18 mouse cellular contexts compared by ENCODE assay signal in the genomic region with DNA sequence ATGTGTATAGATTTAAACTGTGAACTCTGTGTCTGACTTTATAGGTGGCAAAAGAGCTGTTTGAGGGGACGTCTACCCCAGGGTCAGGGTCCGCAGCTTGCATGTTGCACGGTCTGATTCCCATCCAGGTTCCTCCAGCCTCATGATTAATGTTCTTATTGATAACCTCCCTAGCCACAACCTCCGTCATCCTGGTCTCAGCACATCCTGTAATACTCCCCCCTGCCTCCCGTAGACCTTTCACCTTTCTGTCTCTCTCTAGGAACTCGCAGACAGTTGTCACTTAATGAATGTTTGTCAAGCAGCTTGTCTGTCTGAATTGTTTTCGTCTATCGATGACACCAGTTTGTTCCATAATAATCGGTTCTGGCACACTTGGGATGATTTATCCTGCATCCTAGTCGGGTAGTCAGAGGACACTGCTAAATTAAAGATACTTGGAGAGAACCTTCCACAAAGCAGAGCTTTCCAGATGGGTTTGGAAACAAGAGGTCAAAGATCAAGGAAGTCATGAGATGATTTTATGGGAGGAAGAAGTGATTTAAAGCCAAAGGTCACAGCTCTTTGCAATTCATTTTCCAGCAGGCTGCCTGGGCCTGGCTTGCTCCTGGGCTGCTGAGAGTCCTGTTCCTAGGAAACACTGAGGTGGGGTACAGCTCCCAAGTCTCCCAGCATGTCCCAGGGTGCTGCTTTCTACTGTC.
DNase-seq lines count a peak whose midpoint lies in the region; ATAC-seq lines count a peak whose summit lies in the region.
"Had no signal": no experiment of that assay in that cellular context is flagged by ENCODE, and none has a peak within 500 bp of the region (broad histone marks: within the 10 kb centered on the region; RNA-seq: fewer than 3 reads in every experiment).

No protein-coding gene starts in this region.

- WGBS in kidney, embryonic 14.5 days: 7% methylated on average over 10 of the region's 10 CpGs
- WGBS in limb, embryonic 10.5 days: 2% methylated on average over 10 of the region's 10 CpGs
- 88% methylated on average over 10 of the region's 10 CpGs for WGBS in forebrain, embryonic 15.5 days

- peak; percentile 5 for DNase-seq in kidney, adult 18-20 months
- DNase-seq in kidney, postnatal 4 days: no peak
- DNase-seq in embryo, embryonic 9.5 days (ENCODE audit: extremely low spot score): peak; percentile 54
- DNase-seq in limb, embryonic 10.5 days (ENCODE audit: low spot score): peak; percentile 33
- no peak for DNase-seq in layer of hippocampus, adult 8-10 months (ENCODE audit: low spot score in 2 of 2)
- DNase-seq in urinary bladder, postnatal 4 days (ENCODE audit: low spot score in 2 of 2): no peak
- DNase-seq: adrenal gland, postnatal 36 days; cerebellum, adult 9-11 months; lung, adult 18-20 months; lung, postnatal 36 days; right cerebral cortex, postnatal 4 days had no signal

- no peak overlapping the region for H3K9ac ChIP-seq in kidney, embryonic 14.5 days (ENCODE audit: low read depth, low read length)
- no peak overlapping the region for H3K9ac ChIP-seq in forebrain, embryonic 15.5 days (replicated peaks)
- H3K9ac ChIP-seq: heart, embryonic 15.5 days; limb, embryonic 15.5 days had no signal

- H3K4me3 ChIP-seq in kidney, embryonic 14.5 days (ENCODE audit: low read length): no peak overlapping the region
- no peak overlapping the region for H3K4me3 ChIP-seq in limb, embryonic 10.5 days
- no peak overlapping the region for H3K4me3 ChIP-seq in forebrain, embryonic 15.5 days
- H3K4me3 ChIP-seq: erythroblast, embryonic 14.5 days; heart, embryonic 15.5 days; limb, embryonic 15.5 days; midbrain, embryonic 10.5 days had no signal

- H3K4me1 ChIP-seq in kidney, embryonic 14.5 days (ENCODE audit: control insufficient read depth, insufficient read depth, low read length): peaks cover 19% of the 10 kb centered on the region
- H3K4me1 ChIP-seq in limb, embryonic 10.5 days: peaks cover 34% of the 10 kb centered on the region
- H3K4me1 ChIP-seq in forebrain, embryonic 15.5 days: peaks cover 22% of the 10 kb centered on the region

- H3K27me3 ChIP-seq in kidney, embryonic 14.5 days (ENCODE audit: control insufficient read depth, insufficient read depth, low read length): no peaks in the 10 kb centered on the region
- peaks cover 14% of the 10 kb centered on the region; the same call in 1 of the 2 replicates for H3K27me3 ChIP-seq in limb, embryonic 10.5 days (ENCODE audit: low read depth, poor library complexity, severe bottlenecking)
- H3K27me3 ChIP-seq in forebrain, embryonic 15.5 days: no peaks in the 10 kb centered on the region
- H3K27me3 ChIP-seq: heart, embryonic 15.5 days had no signal

- H3K4me2 ChIP-seq in kidney, embryonic 14.5 days (replicated peaks; ENCODE audit: low read depth, low read length): no peak overlapping the region
- no peak overlapping the region for H3K4me2 ChIP-seq in forebrain, embryonic 15.5 days (replicated peaks)
- H3K4me2 ChIP-seq: heart, embryonic 15.5 days; limb, embryonic 15.5 days had no signal

- H3K36me3 ChIP-seq in kidney, embryonic 14.5 days (ENCODE audit: control insufficient read depth, insufficient read depth, low read length): no peaks in the 10 kb centered on the region
- no peaks in the 10 kb centered on the region for H3K36me3 ChIP-seq in limb, embryonic 10.5 days
- H3K36me3 ChIP-seq in forebrain, embryonic 15.5 days: no peaks in the 10 kb centered on the region
- H3K36me3 ChIP-seq: heart, embryonic 15.5 days; limb, embryonic 15.5 days; midbrain, embryonic 10.5 days had no signal

- no peaks in the 10 kb centered on the region for H3K9me3 ChIP-seq in kidney, embryonic 14.5 days (ENCODE audit: control insufficient read depth, low read length)
- H3K9me3 ChIP-seq in limb, embryonic 10.5 days (replicated peaks): no peaks in the 10 kb centered on the region
- no peaks in the 10 kb centered on the region for H3K9me3 ChIP-seq in forebrain, embryonic 15.5 days
- H3K9me3 ChIP-seq: heart, embryonic 15.5 days; limb, embryonic 15.5 days; midbrain, embryonic 10.5 days had no signal

- H3K27ac ChIP-seq in kidney, embryonic 14.5 days (ENCODE audit: low read depth, low read length): no peak overlapping the region
- no peak overlapping the region for H3K27ac ChIP-seq in limb, embryonic 10.5 days
- no peak overlapping the region for H3K27ac ChIP-seq in forebrain, embryonic 15.5 days (replicated peaks)
- H3K27ac ChIP-seq: heart, embryonic 15.5 days; limb, embryonic 15.5 days; midbrain, embryonic 10.5 days had no signal

- peak; percentile 48 for ATAC-seq in kidney, embryonic 14.5 days (ENCODE audit: low FRiP score, low TSS enrichment)
- no peak for ATAC-seq in forebrain, embryonic 15.5 days (replicated peaks)
- ATAC-seq: forebrain, embryonic 16.5 days had no signal

Comparison
In these comparisons a context has a peak if more than half of its experiments do, and no peak if none do; other contexts are left out.
1. DNase-seq: peak in kidney, adult 18-20 months (single experiment), embryo, embryonic 9.5 days (single experiment) and limb, embryonic 10.5 days (single experiment); none in kidney, postnatal 4 days (0 of 2), layer of hippocampus, adult 8-10 months (0 of 2) and urinary bladder, postnatal 4 days (0 of 2).